Mouse (Mus musculus) common myeloid progenitor, adult 5-6 weeks (primary cell): Measurements from ENCODE around the gene Adgrf5. TPM values are rescaled to one million over a fixed set of nuclear protein-coding genes. Genes with fewer than 3 reads are reported as not detected.

Experiments used
- total RNA-seq: library from RNA; stranded (forward); fragments of 200-1000, 187-1606 nt; gene quantifications from 2 replicates; pipeline ENCODE4 v1.2.3, GENCODE M21; 2017

Adgrf5 gene
- total RNA-seq, 1 experiment from 2014 or later = not detected

Other genes with a start within 250 kb of the Adgrf5 start
- gene Adgrf1, start 90.1 kb upstream of the Adgrf5 start, total RNA-seq = not detected in 2 replicates
- gene Mep1a, start 142.4 kb downstream of the Adgrf5 start, total RNA-seq = not detected in 2 replicates
- gene Ankrd66, start 183.2 kb downstream of the Adgrf5 start, total RNA-seq = not detected in 2 replicates
- gene Pla2g7, start 207.6 kb downstream of the Adgrf5 start, total RNA-seq = 0.46 TPM in 1 of 2 replicates, not detected in the other